Mouse (Mus musculus): Measurements from ENCODE around the gene H2-Q2. TPM values are rescaled to one million over a fixed set of nuclear protein-coding genes. Genes with fewer than 3 reads are reported as not detected.
A peak's percentile ranks its signal among the peaks of the same experiment; 100 is the strongest.
"Not testable (repeated sequence)": the region's sequence is repeated elsewhere in the genome, so short reads cannot be mapped to it uniquely, and the experiment has no call there.

Gene H2-Q2
- 1 to 10 TPM in 1 of 2 experiments, under 1 TPM in 1; 0.48 to 2.2 TPM for total RNA-seq (2021)

- intact Hi-C loops (cut with DNase I): no loop called here
- no peak for DNase-seq
Measured at GRCm38 (mm10) chr17:35342071-35342671, at the start of gene H2-Q2. TSS of gene H2-Q2 (plus strand) at chr17:35342242.

- DNase-seq: peak; percentile 65
- intact Hi-C loops (cut with DNase I): not testable (repeated sequence)
Measured at GRCm38 (mm10) chr17:35295796-35296195, 46.2 kb upstream of the H2-Q2 start.

GRCm38 (mm10) chr17:35300261-35300945, 41.6 kb upstream of the H2-Q2 start:
- intact Hi-C loops (cut with DNase I); DNase-seq: not testable (repeated sequence)

GRCm38 (mm10) chr17:35301645-35302258, 40.3 kb upstream of the H2-Q2 start:
- intact Hi-C loops (cut with DNase I): no loop called here

GRCm38 (mm10) chr17:35303271-35303670, 38.8 kb upstream of the H2-Q2 start:
- DNase-seq: no peak
- intact Hi-C loops (cut with DNase I): no loop called here

More at GRCm38 (mm10) chr17:35301645-35302258, 40.3 kb upstream of the H2-Q2 start:
- peak; percentile 92 for DNase-seq

GRCm38 (mm10) chr17:35303756-35304350, 38.2 kb upstream of the H2-Q2 start:
- DNase-seq: no peak
- intact Hi-C loops (cut with DNase I): no loop called here

- DNase-seq: no peak
- intact Hi-C loops (cut with DNase I): no loop called here
Measured at GRCm38 (mm10) chr17:35304478-35304877, 37.6 kb upstream of the H2-Q2 start.

GRCm38 (mm10) chr17:35304921-35305320, 37.1 kb upstream of the H2-Q2 start:
- intact Hi-C loops (cut with DNase I): not testable (repeated sequence)

GRCm38 (mm10) chr17:35318671-35319070, 23.4 kb upstream of the H2-Q2 start:
- intact Hi-C loops (cut with DNase I): loop anchor here (1.0 kb wide), 1 partner anchor 41 kb away; no protein-coding TSS in a partner anchor
- DNase-seq: no peak

More at GRCm38 (mm10) chr17:35304921-35305320, 37.1 kb upstream of the H2-Q2 start:
- DNase-seq: not testable (repeated sequence)

- intact Hi-C loops (cut with DNase I): no loop called here
Measured at GRCm38 (mm10) chr17:35320327-35321081, 21.5 kb upstream of the H2-Q2 start, which contains the start of gene H2-Q1. TSS of gene H2-Q1 (plus strand) at chr17:35320405.

GRCm38 (mm10) chr17:35325124-35325523, 16.9 kb upstream of the H2-Q2 start:
- not testable (repeated sequence) for DNase-seq

More at GRCm38 (mm10) chr17:35320327-35321081, 21.5 kb upstream of the H2-Q2 start, which contains the start of gene H2-Q1:
- DNase-seq: no peak

GRCm38 (mm10) chr17:35326000-35326399, 16.0 kb upstream of the H2-Q2 start:
- intact Hi-C loops (cut with DNase I); DNase-seq: not testable (repeated sequence)

More at GRCm38 (mm10) chr17:35325124-35325523, 16.9 kb upstream of the H2-Q2 start:
- intact Hi-C loops (cut with DNase I): not testable (repeated sequence)

- DNase-seq; intact Hi-C loops (cut with DNase I): not testable (repeated sequence)
Measured at GRCm38 (mm10) chr17:35329714-35330113, 12.3 kb upstream of the H2-Q2 start.

- DNase-seq; intact Hi-C loops (cut with DNase I): not testable (repeated sequence)
Measured at GRCm38 (mm10) chr17:35331546-35331945, 10.5 kb upstream of the H2-Q2 start.

GRCm38 (mm10) chr17:35342711-35343476, 852 bp downstream of the H2-Q2 start:
- intact Hi-C loops (cut with DNase I): no loop called here
- DNase-seq: no peak

GRCm38 (mm10) chr17:35347659-35348058, 5.6 kb downstream of the H2-Q2 start:
- DNase-seq; intact Hi-C loops (cut with DNase I): not testable (repeated sequence)

GRCm38 (mm10) chr17:35353275-35353674, 11.2 kb downstream of the H2-Q2 start:
- intact Hi-C loops (cut with DNase I): not testable (repeated sequence)

GRCm38 (mm10) chr17:35354071-35354470, 12.0 kb downstream of the H2-Q2 start:
- no peak for DNase-seq
- intact Hi-C loops (cut with DNase I): no loop called here

More at GRCm38 (mm10) chr17:35353275-35353674, 11.2 kb downstream of the H2-Q2 start:
- DNase-seq: not testable (repeated sequence)

- intact Hi-C loops (cut with DNase I): no loop called here
- no peak for DNase-seq
Measured at GRCm38 (mm10) chr17:35357086-35357485, 15.0 kb downstream of the H2-Q2 start.
